Mouse (Mus musculus) midbrain, embryonic 11.5 days (tissue): ENCODE measurements around the gene Chrna10. TPM values are rescaled to one million over a fixed set of nuclear protein-coding genes. Genes with fewer than 3 reads are reported as not detected.
A peak's percentile ranks its signal among the peaks of the same experiment; 100 is the strongest.

Experiments used
- ATAC-seq: fragments of 200-750 bp; cut with Nextera tagmentation; 2 replicates; pipeline ENCODE4 v1.8.0; 2017; ENCODE audit warnings: moderate TSS enrichment, moderate library complexity; ENCODE audit not compliant: low FRiP score
- DNase-seq: peaks from one replicate; pipeline ENCODE4 v3.0.0; 2015; ENCODE audit warnings: low spot score; ENCODE audit errors: missing footprints
- H3K27ac ChIP-seq: fragments of 300-500 bp; sonication (generic); 2 replicates; pipeline ENCODE4 v1.5.1; 2014; ENCODE audit warnings: low read depth, low read length
- H3K27me3 ChIP-seq: fragments of 300-500 bp; sonication (generic); 2 replicates; pipeline ENCODE4 v1.6.1; 2014; ENCODE audit warnings: mild to moderate bottlenecking, low read length, moderate library complexity, mixed read lengths; ENCODE audit not compliant: control insufficient read depth, insufficient read depth
- H3K36me3 ChIP-seq: fragments of 300-500 bp; sonication (generic); 2 replicates; pipeline ENCODE4 v1.6.1; 2014; ENCODE audit warnings: mild to moderate bottlenecking, low read length, moderate library complexity, mixed read lengths; ENCODE audit not compliant: control insufficient read depth, insufficient read depth
- H3K4me1 ChIP-seq: fragments of 300-500 bp; sonication (generic); 2 replicates; pipeline ENCODE4 v1.6.1; 2014; ENCODE audit warnings: low read length; ENCODE audit not compliant: control insufficient read depth, insufficient read depth
- H3K4me2 ChIP-seq: fragments of 300-500 bp; sonication (generic); 2 replicates; pipeline ENCODE4 v1.6.1; 2014; ENCODE audit warnings: mild to moderate bottlenecking, moderate library complexity
- H3K4me3 ChIP-seq: fragments of 300-500 bp; sonication (generic); 2 replicates; pipeline ENCODE4 v1.5.1; 2014; ENCODE audit warnings: low read depth, low read length
- H3K9ac ChIP-seq: fragments of 300-500 bp; sonication (generic); 2 replicates; pipeline ENCODE4 v1.6.1; 2014; ENCODE audit warnings: low read length
- H3K9me3 ChIP-seq: fragments of 300-500 bp; sonication (generic); 2 replicates; pipeline ENCODE4 v1.6.1; 2016; ENCODE audit warnings: low read length; ENCODE audit not compliant: control insufficient read depth
- WGBS: fragments of 180-500 bp; shearing (Covaris S2); extraction: QIAGEN DNeasy Blood & Tissue Kit; methylation state at CpG from one replicate; pipeline ENCODE4 v1.1.7; 2014; 5-methylcytosine and 5-hydroxymethylcytosine counted together
- polyA plus RNA-seq: library from polyadenylated mRNA; unstranded; fragments of >200 nt; fragmentation: Nextera tagmentation; extraction: Ambion mirVana; gene quantifications from 2 replicates; pipeline ENCODE4 v1.2.1, GENCODE M21; 2014

Gene Chrna10
- polyA plus RNA-seq, 1 experiment from 2014 or later: not detected

DNA sequence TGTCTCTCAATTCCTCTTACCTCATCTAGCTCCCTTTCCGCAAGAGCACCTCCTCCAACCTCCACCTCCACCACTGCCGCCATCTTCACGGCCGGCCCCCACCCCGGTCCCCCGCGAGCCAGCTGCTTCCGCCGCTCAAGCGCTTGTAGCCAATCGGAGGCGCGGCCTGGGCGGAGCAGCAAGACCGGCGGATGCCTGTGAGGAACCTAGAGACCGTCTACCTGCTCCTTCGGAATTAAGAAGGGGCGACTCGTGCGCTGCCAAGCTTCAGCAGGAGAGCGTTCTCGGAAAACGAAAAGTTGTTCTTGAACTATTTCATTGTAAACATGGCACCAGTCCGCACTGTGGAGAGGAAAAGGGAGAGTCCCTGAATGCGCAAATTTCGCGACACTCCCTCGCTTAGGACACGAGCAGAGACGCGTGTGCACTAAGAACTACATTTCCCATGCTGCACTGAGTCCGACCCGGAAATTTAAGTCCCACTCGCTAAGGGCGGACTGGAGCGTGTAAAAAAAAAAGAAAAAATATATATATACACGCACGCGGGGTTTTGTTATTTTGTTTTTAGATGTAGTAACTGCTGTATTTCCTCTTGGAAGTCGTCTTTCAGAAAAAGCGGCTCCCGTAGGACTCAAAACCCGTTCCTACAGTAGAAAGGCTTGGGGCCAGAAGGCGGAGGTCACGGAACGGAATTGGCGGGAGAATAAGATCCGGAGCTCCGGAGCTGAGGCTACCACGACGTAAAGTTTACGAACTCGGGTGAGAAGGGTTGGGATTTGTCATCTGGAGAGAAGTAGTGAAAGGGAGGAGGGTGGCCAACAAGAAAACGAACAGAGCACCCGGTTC is 51.4 kb downstream of the Chrna10 start, which contains the start of the genes Rnf121, Xndc1 and Xntrpc:
Rnf121 (minus strand) TSS at position 424 of the 846 bp plus-strand sequence.
Xndc1 (plus strand) TSS at position 466 of the 846 bp plus-strand sequence.
Xntrpc (plus strand) TSS at position 668 of the 846 bp plus-strand sequence.
- Histone ChIP-seq H3K36me3 (no peaks in the 10 kb centered on the region; the same call in 1 of the 2 replicates), H3K4me1 (peaks cover 15% of the 10 kb centered on the region), H3K9me3 (no peaks in the 10 kb centered on the region), H3K9ac (peak within 1 kb of the TSS; percentile 68), H3K27me3 (no peaks in the 10 kb centered on the region), H3K4me3 (peak within 1 kb of the TSS; percentile 47), H3K4me2 (peak within 1 kb of the TSS; percentile 59), H3K27ac (no peak within 1 kb of the TSS; the same call in 1 of the 2 replicates)
- DNase-seq (peak; percentile 99), ATAC-seq (peak; percentile 100)
- under 1% methylated on average over 56 of the region's 56 CpGs for WGBS

DNA sequence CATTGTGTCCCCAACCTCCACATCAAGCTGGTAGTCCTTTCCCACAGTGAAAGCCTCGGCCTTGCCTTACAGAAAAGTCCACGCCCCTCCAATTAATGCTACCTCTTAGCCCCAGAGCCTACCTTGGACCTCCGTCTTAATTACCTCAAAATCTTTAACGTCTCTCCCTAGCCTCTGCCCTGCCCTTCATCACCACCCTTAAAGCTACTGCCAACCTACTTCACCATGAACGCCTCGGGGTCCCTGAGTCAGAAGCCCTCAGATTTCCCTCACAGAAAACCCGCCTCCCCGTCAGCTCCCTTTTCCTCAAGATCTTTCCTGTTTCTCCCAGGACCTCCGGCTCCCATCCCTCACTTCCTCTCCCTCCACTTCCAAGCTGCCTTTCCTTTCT is 52.0 kb downstream of the Chrna10 start:
- peak; percentile 23 for ATAC-seq
- H3K27ac ChIP-seq: no peak overlapping the region; the same call in 1 of the 2 replicates
- H3K36me3 ChIP-seq: no peaks in the 10 kb centered on the region; the same call in 1 of the 2 replicates
- H3K9ac ChIP-seq: peak overlapping the region; percentile 51
- 2% methylated on average over 9 of the region's 9 CpGs for WGBS
- H3K4me3 ChIP-seq: peak overlapping the region; percentile 47
- H3K9me3 ChIP-seq: no peaks in the 10 kb centered on the region
- H3K4me2 ChIP-seq: peak overlapping the region; percentile 59
- no peak for DNase-seq
- H3K4me1 ChIP-seq: peaks cover 15% of the 10 kb centered on the region
- no peaks in the 10 kb centered on the region for H3K27me3 ChIP-seq

DNA sequence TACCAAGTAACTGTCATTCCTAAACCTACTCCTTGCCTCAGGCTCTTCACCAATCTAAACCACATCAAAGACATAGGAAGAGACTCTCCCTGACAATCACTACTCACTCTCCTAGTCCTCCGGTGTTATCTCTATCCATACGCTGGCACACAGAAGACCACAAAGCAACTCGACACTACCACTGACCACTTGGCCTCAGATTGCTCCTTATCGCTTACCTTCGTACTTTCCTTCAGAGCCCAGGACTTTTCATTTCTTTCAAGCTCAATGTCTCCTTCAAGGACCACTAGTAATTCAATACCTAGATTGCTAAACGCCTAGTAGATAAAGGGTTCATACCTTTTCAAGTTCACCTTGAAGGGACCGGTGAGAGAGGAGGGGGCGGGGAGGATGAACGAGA is 52.7 kb downstream of the Chrna10 start:
- DNase-seq: no peak
- 93% methylated on average over 9 of the region's 9 CpGs for WGBS
- peak overlapping the region; percentile 59 for H3K4me2 ChIP-seq
- no peak overlapping the region for H3K27ac ChIP-seq
- no peaks in the 10 kb centered on the region for H3K9me3 ChIP-seq
- H3K4me1 ChIP-seq: peaks cover 15% of the 10 kb centered on the region
- H3K27me3 ChIP-seq: no peaks in the 10 kb centered on the region
- no peak overlapping the region for H3K9ac ChIP-seq
- ATAC-seq: no peak
- 0 out of 2 replicates have a peak overlapping the region, but pooled peaks have one; percentile 5 for H3K4me3 ChIP-seq
- no peaks in the 10 kb centered on the region for H3K36me3 ChIP-seq

DNA sequence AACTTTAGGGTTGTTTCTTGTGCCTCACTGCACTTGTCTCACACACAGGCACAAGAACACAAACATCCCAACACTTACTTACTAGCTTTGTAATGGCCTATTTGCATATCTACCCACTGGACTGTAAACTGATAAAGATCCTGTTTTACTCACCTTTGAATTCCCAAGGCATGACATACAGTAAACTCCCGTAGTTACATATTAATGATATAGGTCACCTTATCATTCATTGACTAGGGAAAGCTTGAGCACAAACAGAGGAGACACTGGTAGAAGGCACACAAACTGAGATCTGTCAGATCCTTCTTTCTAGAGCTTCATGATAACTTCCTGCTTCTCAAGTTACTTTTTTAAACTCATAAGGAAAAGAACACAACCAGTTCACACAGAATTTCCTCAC is 54.4 kb downstream of the Chrna10 start:
- no peak overlapping the region for H3K4me2 ChIP-seq
- no peak for DNase-seq

GRCm38 (mm10) chr7:102061353-102061752 is 55.3 kb downstream of the Chrna10 start:
- Histone ChIP-seq H3K36me3 (no peaks in the 10 kb centered on the region), H3K4me3 (no peak overlapping the region), H3K27ac (no peak overlapping the region), H3K27me3 (no peaks in the 10 kb centered on the region), H3K4me2 (no peak overlapping the region), H3K4me1 (peaks cover 13% of the 10 kb centered on the region), H3K9me3 (no peaks in the 10 kb centered on the region), H3K9ac (no peak overlapping the region)
- no peak for DNase-seq
- no peak for ATAC-seq
- whole genome bisulfite sequencing: 95% methylated on average over 3 of the region's 3 CpGs

More for the DNA sequence above, 54.4 kb downstream of the Chrna10 start:
- H3K9ac ChIP-seq: no peak overlapping the region
- ATAC-seq: no peak
- no peak overlapping the region for H3K4me3 ChIP-seq
- no peaks in the 10 kb centered on the region for H3K27me3 ChIP-seq
- WGBS: 92% methylated on average over 1 of the region's 1 CpGs
- H3K4me1 ChIP-seq: peaks cover 15% of the 10 kb centered on the region
- H3K9me3 ChIP-seq: no peaks in the 10 kb centered on the region
- H3K27ac ChIP-seq: no peak overlapping the region
- no peaks in the 10 kb centered on the region for H3K36me3 ChIP-seq

Other genes with a start within 250 kb of the Chrna10 start
- 11.6 and 12.4 TPM in 2 replicates for gene Folr1, start 246.0 kb downstream of the Chrna10 start, polyA plus RNA-seq
- gene Lamtor1, start 210.9 kb downstream of the Chrna10 start, polyA plus RNA-seq: 120 and 132 TPM in 2 replicates
- 0.19 and 0.59 TPM in 2 replicates for gene Tomt, start 210.5 kb downstream of the Chrna10 start, polyA plus RNA-seq
- gene Lrrc51, start 182.9 kb downstream of the Chrna10 start, polyA plus RNA-seq: 8.3 and 10.2 TPM in 2 replicates
- 91.7 and 94.9 TPM in 2 replicates for gene Numa1, start 182.7 kb downstream of the Chrna10 start, polyA plus RNA-seq
- gene Il18bp, start 98.1 kb downstream of the Chrna10 start, polyA plus RNA-seq: 2.3 and 3.4 TPM in 2 replicates
- gene Rnf121, start 51.4 kb downstream of the Chrna10 start, polyA plus RNA-seq: 28.3 and 29.7 TPM in 2 replicates
- gene Xndc1, start 51.3 kb downstream of the Chrna10 start, polyA plus RNA-seq: 22.6 and 23.7 TPM in 2 replicates
- 1.2 TPM in 2 replicates for gene Xntrpc, start 51.1 kb downstream of the Chrna10 start, polyA plus RNA-seq
- not detected in 2 replicates for gene Trpc2, start 33.7 kb downstream of the Chrna10 start, polyA plus RNA-seq
- gene Art1, start 15.1 kb downstream of the Chrna10 start, polyA plus RNA-seq: 0.49 and 0.70 TPM in 2 replicates
- gene Art5, start 7.3 kb downstream of the Chrna10 start, polyA plus RNA-seq: 0.70 and 0.81 TPM in 2 replicates
- gene Nup98, start 93.3 kb upstream of the Chrna10 start, polyA plus RNA-seq: 42.0 and 45.0 TPM in 2 replicates
- 51.6 and 52.1 TPM in 2 replicates for gene Pgap2, start 93.4 kb upstream of the Chrna10 start, polyA plus RNA-seq
- 29.4 and 31.4 TPM in 2 replicates for gene Rhog, start 139.2 kb upstream of the Chrna10 start, polyA plus RNA-seq
- 9.1 and 11.6 TPM in 2 replicates for gene Stim1, start 151.0 kb upstream of the Chrna10 start, polyA plus RNA-seq